Mouse (Mus musculus) ES-Bruce4 (cell line): ENCODE measurements at regions not wholly inside any gene's neighbourhood (a gene's known extent, or its start where the extent isn't known, plus 50 kb on each side); places are given as distances from the start of the nearest gene placed in this dataset.

ENCODE experiments used
- H3K27ac ChIP-seq: 2 replicates; pipeline ENCODE4 v1.5.1; 2012; ENCODE audit warnings: low read length, inconsistent platforms; ENCODE audit not compliant: insufficient read depth
- H3K27me3 ChIP-seq: 2 replicates; pipeline ENCODE4 v1.6.1; 2012; ENCODE audit warnings: mild to moderate bottlenecking, low read length, inconsistent platforms; ENCODE audit not compliant: control insufficient read depth, poor library complexity, insufficient read depth, severe bottlenecking
- H3K36me3 ChIP-seq: 2 replicates; pipeline ENCODE4 v1.6.1; 2012; ENCODE audit warnings: inconsistent platforms, mild to moderate bottlenecking, low read length, moderate library complexity; ENCODE audit not compliant: control insufficient read depth, poor library complexity, insufficient read depth, severe bottlenecking
- H3K4me1 ChIP-seq: one replicate; pipeline ENCODE4 v1.8.1; 2011; ENCODE audit warnings: low read length; ENCODE audit not compliant: control insufficient read depth, insufficient read depth
- H3K4me3 ChIP-seq: 2 replicates; pipeline ENCODE4 v1.5.1; 2011; ENCODE audit warnings: low read depth, mild to moderate bottlenecking, low read length
- H3K9ac ChIP-seq: 2 replicates; pipeline ENCODE4 v1.6.1; 2012; ENCODE audit warnings: low read depth, mild to moderate bottlenecking, inconsistent platforms; ENCODE audit not compliant: poor library complexity, severe bottlenecking
- H3K9me3 ChIP-seq: replicated peaks from 2 replicates; pipeline ENCODE4 v1.6.1; 2012; ENCODE audit warnings: mild to moderate bottlenecking, low read length, inconsistent platforms; ENCODE audit not compliant: control insufficient read depth, poor library complexity, insufficient read depth, severe bottlenecking
- CTCF ChIP-seq: IDR thresholded peaks from one replicate; pipeline ENCODE4 v1.8.1; 2011; ENCODE audit warnings: low read depth, low read length
- EP300 ChIP-seq: IDR thresholded peaks from 2 replicates; pipeline ENCODE4 v1.6.1; 2011; ENCODE audit warnings: low read depth, low read length; ENCODE audit not compliant: insufficient read depth
- POLR2A ChIP-seq: IDR thresholded peaks from one replicate; pipeline ENCODE4 v1.8.1; 2011; ENCODE audit warnings: low read length; ENCODE audit not compliant: insufficient read depth

- Histone ChIP-seq H3K27me3 (no peaks in the 10 kb centered on the region; the same call in 1 of the 2 replicates), H3K9ac (no peak overlapping the region), H3K27ac (no peak overlapping the region), H3K36me3 (no peaks in the 10 kb centered on the region), H3K4me1 (no peaks in the 10 kb centered on the region), H3K9me3 (no peaks in the 10 kb centered on the region), H3K4me3 (no peak overlapping the region)
- TF ChIP-seq POLR2A = no peak
- no peak for TF ChIP-seq CTCF
- no peak for TF ChIP-seq EP300
Observed at GRCm38 (mm10) chr2:133498717-133499143, 53.2 kb upstream of the Bmp2 start.

DNA sequence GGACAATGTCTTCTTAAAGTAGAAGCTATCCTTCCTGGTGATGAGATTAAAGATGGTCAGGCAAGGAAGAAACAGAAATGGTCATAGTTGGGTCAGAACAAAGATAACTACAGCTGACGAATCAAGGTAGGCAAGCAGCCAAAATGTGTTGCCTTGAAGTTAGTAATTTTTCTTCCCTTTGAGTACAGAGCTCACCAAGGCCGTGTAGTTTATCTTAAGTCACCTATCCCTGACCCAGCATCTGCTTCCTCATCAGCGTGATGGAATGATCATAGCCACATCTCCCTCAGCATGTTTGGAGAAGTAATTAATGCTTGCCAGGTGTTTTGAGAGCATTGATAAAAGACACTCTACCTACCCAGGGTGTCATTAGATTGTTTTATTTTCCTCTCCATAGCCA lies 52.1 kb upstream of the Bmp2 start:
- Histone ChIP-seq H3K4me3 (no peak overlapping the region), H3K4me1 (no peaks in the 10 kb centered on the region), H3K9me3 (no peaks in the 10 kb centered on the region), H3K9ac (no peak overlapping the region), H3K36me3 (no peaks in the 10 kb centered on the region), H3K27ac (no peak overlapping the region), H3K27me3 (no peaks in the 10 kb centered on the region; the same call in 1 of the 2 replicates)
- TF ChIP-seq POLR2A = no peak
- no peak for TF ChIP-seq CTCF
- TF ChIP-seq EP300 = no peak
